Mouse (Mus musculus): Measurements from ENCODE around the gene Ccdc142.
A peak's percentile ranks its signal among the peaks of the same experiment; 100 is the strongest.

Ccdc142 gene

GRCm38 (mm10) chr6:83136881-83137575 lies 35.6 kb downstream of the Ccdc142 start:
- no peak for TF ChIP-seq CTCF (conservative IDR thresholded peaks at IDR 0.05; ENCODE audit: low read length)
- no peak for TF ChIP-seq NANOG (IDR thresholded peaks at IDR 0.05; ENCODE audit: borderline replicate concordance, low read length)
- no peak for TF ChIP-seq POU5F1 (IDR thresholded peaks at IDR 0.05; ENCODE audit: borderline replicate concordance, low read length)
- peaks cover 77% of the 10 kb centered on the region for H3K27me3 ChIP-seq (ENCODE audit: insufficient read depth, low read length)
- peaks cover 48% of the 10 kb centered on the region for H3K4me1 ChIP-seq (replicated peaks; ENCODE audit: low read depth, low read length)
- peaks cover 5% of the 10 kb centered on the region; the same call in 1 of the 2 replicates for H3K9me3 ChIP-seq (ENCODE audit: low read length)
- peak overlapping the region; percentile 69 for H3K4me3 ChIP-seq (replicated peaks; ENCODE audit: low read length)
- H3K36me3 ChIP-seq (ENCODE audit: insufficient read depth, low read length): no peaks in the 10 kb centered on the region

GRCm38 (mm10) chr6:83137576-83137950 lies 36.2 kb downstream of the Ccdc142 start:
- H3K36me3 ChIP-seq (ENCODE audit: insufficient read depth, low read length): no peaks in the 10 kb centered on the region
- TF ChIP-seq CTCF (conservative IDR thresholded peaks at IDR 0.05; ENCODE audit: low read length) (no peak), POU5F1 (IDR thresholded peaks at IDR 0.05; ENCODE audit: borderline replicate concordance, low read length) (no peak), NANOG (IDR thresholded peaks at IDR 0.05; ENCODE audit: borderline replicate concordance, low read length) (no peak)
- H3K27me3 ChIP-seq (ENCODE audit: insufficient read depth, low read length): peaks cover 82% of the 10 kb centered on the region
- H3K9me3 ChIP-seq (ENCODE audit: low read length): peaks cover 5% of the 10 kb centered on the region; the same call in 1 of the 2 replicates
- peak overlapping the region; percentile 69 for H3K4me3 ChIP-seq (replicated peaks; ENCODE audit: low read length)
- H3K4me1 ChIP-seq (replicated peaks; ENCODE audit: low read depth, low read length): peaks cover 47% of the 10 kb centered on the region

DNA sequence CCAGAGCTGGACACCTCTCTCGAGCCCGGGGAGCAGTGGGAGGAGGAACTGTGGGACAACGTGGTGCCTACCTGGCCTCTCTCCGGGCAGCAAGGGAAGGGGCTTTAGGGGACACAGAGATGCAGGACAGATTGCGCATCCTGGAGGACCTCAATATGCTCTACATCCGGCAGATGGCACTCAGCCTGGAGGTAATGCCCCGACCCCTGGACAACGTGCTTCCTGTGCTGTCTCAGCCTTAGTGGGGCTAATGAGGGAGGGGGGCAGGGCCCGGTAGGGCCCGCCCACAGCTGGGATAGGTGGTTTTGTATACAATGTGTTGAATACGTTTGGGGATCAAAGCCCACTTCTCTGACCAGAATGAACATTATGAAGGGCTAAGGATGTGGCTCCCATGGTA lies 36.7 kb downstream of the Ccdc142 start:
- H3K4me1 ChIP-seq (replicated peaks; ENCODE audit: low read depth, low read length): peaks cover 50% of the 10 kb centered on the region
- H3K36me3 ChIP-seq (ENCODE audit: insufficient read depth, low read length): no peaks in the 10 kb centered on the region
- peak overlapping the region; percentile 69 for H3K4me3 ChIP-seq (replicated peaks; ENCODE audit: low read length)
- H3K27me3 ChIP-seq (ENCODE audit: insufficient read depth, low read length): peaks cover 86% of the 10 kb centered on the region
- TF ChIP-seq POU5F1 (IDR thresholded peaks at IDR 0.05; ENCODE audit: borderline replicate concordance, low read length): no peak
- no peak for TF ChIP-seq CTCF (conservative IDR thresholded peaks at IDR 0.05; ENCODE audit: low read length)
- no peak for TF ChIP-seq NANOG (IDR thresholded peaks at IDR 0.05; ENCODE audit: borderline replicate concordance, low read length)
- peaks cover 5% of the 10 kb centered on the region; the same call in 1 of the 2 replicates for H3K9me3 ChIP-seq (ENCODE audit: low read length)

DNA sequence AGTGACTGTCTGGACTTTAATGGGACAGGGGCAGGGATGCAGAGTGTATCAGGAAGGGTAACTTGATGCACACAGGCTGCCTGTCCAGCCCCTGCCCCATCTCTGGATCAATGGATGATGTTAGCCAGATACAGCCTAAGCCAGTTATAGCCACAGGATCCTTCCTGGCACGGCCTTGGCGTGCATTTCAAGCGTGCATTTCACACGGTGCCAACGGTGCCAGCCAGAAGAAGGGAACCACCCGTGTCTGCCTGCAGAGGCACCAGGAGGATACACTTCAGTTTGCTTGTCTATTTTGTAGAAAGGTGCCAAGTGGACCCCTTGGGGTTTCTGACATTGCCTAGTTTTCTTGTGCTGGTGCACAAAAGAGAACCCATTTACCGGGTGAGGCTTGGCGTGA lies 38.6 kb downstream of the Ccdc142 start:
- Histone ChIP-seq H3K4me1 (replicated peaks; ENCODE audit: low read depth, low read length) (peaks cover 56% of the 10 kb centered on the region), H3K9me3 (ENCODE audit: low read length) (peaks cover 5% of the 10 kb centered on the region; the same call in 1 of the 2 replicates), H3K27me3 (ENCODE audit: insufficient read depth, low read length) (peaks cover 90% of the 10 kb centered on the region), H3K4me3 (replicated peaks; ENCODE audit: low read length) (no peak overlapping the region), H3K36me3 (ENCODE audit: insufficient read depth, low read length) (no peaks in the 10 kb centered on the region)
- TF ChIP-seq POU5F1 (IDR thresholded peaks at IDR 0.05; ENCODE audit: borderline replicate concordance, low read length): no peak
- TF ChIP-seq CTCF (conservative IDR thresholded peaks at IDR 0.05; ENCODE audit: low read length): no peak
- no peak for TF ChIP-seq NANOG (IDR thresholded peaks at IDR 0.05; ENCODE audit: borderline replicate concordance, low read length)

GRCm38 (mm10) chr6:83141636-83142035 lies 40.2 kb downstream of the Ccdc142 start:
- Histone ChIP-seq H3K27me3 (ENCODE audit: insufficient read depth, low read length) (peaks cover 76% of the 10 kb centered on the region), H3K9me3 (ENCODE audit: low read length) (peaks cover 5% of the 10 kb centered on the region; the same call in 1 of the 2 replicates), H3K4me3 (replicated peaks; ENCODE audit: low read length) (peak overlapping the region; percentile 77), H3K4me1 (replicated peaks; ENCODE audit: low read depth, low read length) (peaks cover 56% of the 10 kb centered on the region), H3K36me3 (ENCODE audit: insufficient read depth, low read length) (no peaks in the 10 kb centered on the region)
- TF ChIP-seq POU5F1 (IDR thresholded peaks at IDR 0.05; ENCODE audit: borderline replicate concordance, low read length): no peak
- TF ChIP-seq CTCF (conservative IDR thresholded peaks at IDR 0.05; ENCODE audit: low read length): no peak
- no peak for TF ChIP-seq NANOG (IDR thresholded peaks at IDR 0.05; ENCODE audit: borderline replicate concordance, low read length)

DNA sequence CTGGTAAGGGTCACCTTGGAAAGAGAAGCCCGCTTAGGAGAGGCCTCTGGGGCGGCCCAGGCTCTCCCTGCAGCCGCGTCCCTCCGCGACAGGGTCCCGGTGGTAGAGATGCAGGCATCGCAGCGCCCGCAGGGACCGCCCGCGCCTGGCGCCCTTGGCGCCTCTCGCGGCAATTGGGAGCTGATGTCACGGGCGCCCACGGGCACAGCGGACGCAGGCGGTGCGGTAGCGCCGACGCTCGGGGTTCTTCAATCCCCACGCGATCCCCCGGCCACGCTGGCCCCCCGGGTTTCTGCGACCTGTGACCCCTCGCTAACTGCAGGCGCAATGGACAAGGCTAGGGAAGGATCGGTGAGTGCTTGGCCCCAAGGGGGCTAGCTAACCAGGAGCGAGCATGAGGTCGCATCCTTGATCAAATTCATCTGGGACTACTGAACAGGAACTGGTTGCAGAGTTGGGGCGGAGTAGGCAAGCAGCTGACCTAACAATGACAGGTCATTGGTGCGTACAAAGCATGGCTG lies 40.9 kb downstream of the Ccdc142 start:
- no peak for TF ChIP-seq POU5F1 (IDR thresholded peaks at IDR 0.05; ENCODE audit: borderline replicate concordance, low read length)
- TF ChIP-seq NANOG (IDR thresholded peaks at IDR 0.05; ENCODE audit: borderline replicate concordance, low read length): no peak
- TF ChIP-seq CTCF (conservative IDR thresholded peaks at IDR 0.05; ENCODE audit: low read length): no peak
- Histone ChIP-seq H3K9me3 (ENCODE audit: low read length) (peaks cover 5% of the 10 kb centered on the region; the same call in 1 of the 2 replicates), H3K4me3 (replicated peaks; ENCODE audit: low read length) (peak overlapping the region; percentile 77), H3K4me1 (replicated peaks; ENCODE audit: low read depth, low read length) (peaks cover 56% of the 10 kb centered on the region), H3K36me3 (ENCODE audit: insufficient read depth, low read length) (no peaks in the 10 kb centered on the region), H3K27me3 (ENCODE audit: insufficient read depth, low read length) (peaks cover 71% of the 10 kb centered on the region)

DNA sequence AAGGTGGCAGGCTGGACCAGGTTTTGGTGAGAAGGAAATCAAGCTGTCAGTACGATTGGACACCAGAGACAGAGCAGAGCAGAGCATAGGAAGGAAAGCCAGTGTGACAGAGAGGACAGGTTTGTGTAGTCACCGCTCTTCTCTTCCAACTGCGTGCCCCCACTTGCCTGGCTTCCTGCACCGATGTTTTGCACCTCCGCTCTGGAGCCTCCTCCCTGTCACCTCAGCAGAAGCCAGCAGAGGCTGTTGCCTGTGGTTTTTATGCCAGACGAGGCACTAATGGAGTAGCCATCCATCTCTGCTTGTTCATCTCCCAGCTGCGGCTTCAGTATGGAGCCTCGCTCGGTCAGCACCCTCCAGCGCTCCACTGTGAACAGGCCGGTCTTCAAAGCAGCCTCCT lies 41.5 kb downstream of the Ccdc142 start:
- Histone ChIP-seq H3K36me3 (ENCODE audit: insufficient read depth, low read length) (no peaks in the 10 kb centered on the region), H3K4me3 (replicated peaks; ENCODE audit: low read length) (peak overlapping the region; percentile 77), H3K9me3 (ENCODE audit: low read length) (peaks cover 5% of the 10 kb centered on the region; the same call in 1 of the 2 replicates), H3K27me3 (ENCODE audit: insufficient read depth, low read length) (peaks cover 71% of the 10 kb centered on the region), H3K4me1 (replicated peaks; ENCODE audit: low read depth, low read length) (peaks cover 56% of the 10 kb centered on the region)
- no peak for TF ChIP-seq CTCF (conservative IDR thresholded peaks at IDR 0.05; ENCODE audit: low read length)
- no peak for TF ChIP-seq NANOG (IDR thresholded peaks at IDR 0.05; ENCODE audit: borderline replicate concordance, low read length)
- TF ChIP-seq POU5F1 (IDR thresholded peaks at IDR 0.05; ENCODE audit: borderline replicate concordance, low read length): no peak

GRCm38 (mm10) chr6:83145209-83145608 lies 43.8 kb downstream of the Ccdc142 start:
- no peak for TF ChIP-seq NANOG (IDR thresholded peaks at IDR 0.05; ENCODE audit: borderline replicate concordance, low read length)
- TF ChIP-seq CTCF (conservative IDR thresholded peaks at IDR 0.05; ENCODE audit: low read length): no peak
- TF ChIP-seq POU5F1 (IDR thresholded peaks at IDR 0.05; ENCODE audit: borderline replicate concordance, low read length): no peak
- H3K4me3 ChIP-seq (replicated peaks; ENCODE audit: low read length): no peak overlapping the region
- H3K4me1 ChIP-seq (replicated peaks; ENCODE audit: low read depth, low read length): peaks cover 51% of the 10 kb centered on the region
- H3K27me3 ChIP-seq (ENCODE audit: insufficient read depth, low read length): peaks cover 54% of the 10 kb centered on the region
- peaks cover 6% of the 10 kb centered on the region for H3K36me3 ChIP-seq (ENCODE audit: insufficient read depth, low read length)
- peaks cover 5% of the 10 kb centered on the region; the same call in 1 of the 2 replicates for H3K9me3 ChIP-seq (ENCODE audit: low read length)

Data from E14TG2a.4 (cell line).